Mouse (Mus musculus) neural tube, embryonic 10.5 days (tissue): ENCODE measurements around the gene Hoxc9.
A peak's percentile ranks its signal among the peaks of the same experiment; 100 is the strongest.

Source experiments
- DNase-seq: peaks from one replicate; pipeline ENCODE4 v3.0.0-alpha.2; 2017; ENCODE audit warnings: low spot score; ENCODE audit errors: extremely low spot score

Gene Hoxc9

DNA sequence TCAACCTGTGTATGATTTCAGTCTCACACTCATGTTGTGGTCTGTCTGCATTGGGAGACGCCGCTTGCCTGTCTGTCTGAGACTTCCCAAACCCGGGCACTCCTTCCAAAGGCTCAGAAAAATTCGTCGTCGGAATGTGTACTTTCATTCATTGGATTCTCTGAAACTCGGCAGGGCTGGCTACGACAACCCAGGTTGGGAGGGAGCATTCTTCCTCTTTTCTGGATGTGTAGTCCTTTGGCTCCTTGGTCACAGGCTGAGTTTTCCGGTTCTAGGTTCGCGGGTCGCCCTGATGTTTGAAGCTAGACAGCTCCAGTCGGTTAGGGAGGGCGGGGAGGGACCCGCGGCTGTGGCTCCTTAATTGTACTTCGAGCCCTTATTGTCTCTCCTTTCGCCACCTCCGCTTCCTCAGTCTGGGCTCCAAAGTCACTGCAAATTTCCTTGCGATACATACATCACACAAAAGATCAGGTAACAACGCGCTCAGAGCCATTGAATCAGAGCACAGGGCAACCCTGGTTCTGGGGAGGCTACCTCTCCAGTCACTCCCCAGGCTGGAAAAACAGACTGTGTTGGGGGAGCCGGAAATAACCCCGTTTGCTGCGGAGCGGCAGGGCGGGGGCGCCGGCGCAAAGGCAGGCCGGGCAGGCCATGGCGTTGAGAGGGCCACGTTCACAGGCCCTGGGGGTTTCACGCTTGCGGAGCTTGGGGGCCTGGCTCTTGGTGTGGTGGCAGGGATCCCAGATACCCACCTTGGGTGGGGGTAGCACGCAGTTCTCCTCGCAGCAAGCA lies 588 bp downstream of the Hoxc9 start:
- peak; percentile 68 for DNase-seq

DNA sequence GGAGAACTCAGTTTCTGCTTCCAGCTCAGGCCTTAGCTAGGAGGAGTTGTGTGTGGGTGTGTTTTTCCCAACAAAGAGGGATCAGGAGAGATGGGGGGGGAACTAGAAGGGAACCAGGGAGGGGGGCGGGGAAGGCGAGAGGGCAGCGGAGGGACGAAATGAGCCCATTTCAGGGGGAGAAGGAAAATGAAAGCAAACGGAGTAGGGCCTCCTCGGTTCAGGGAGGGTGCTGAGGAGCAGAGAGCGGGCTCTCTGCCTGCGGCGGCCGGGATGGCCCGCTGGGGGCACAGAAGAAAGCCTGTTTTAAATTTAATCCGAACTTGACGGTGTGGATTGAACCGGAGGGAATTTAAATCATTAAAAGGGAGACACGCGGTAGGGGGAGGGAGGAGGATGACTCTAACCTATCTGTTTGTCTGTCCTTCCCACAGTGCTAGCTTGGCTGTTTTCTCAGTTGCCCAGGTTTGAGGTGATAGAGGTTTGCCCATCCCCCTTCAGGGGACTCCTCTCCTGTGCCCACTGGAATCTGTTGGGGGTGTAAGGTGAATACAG lies 1.3 kb downstream of the Hoxc9 start:
- peak; percentile 65 for DNase-seq

GRCm38 (mm10) chr15:102978615-102979515 lies 2.6 kb downstream of the Hoxc9 start:
- DNase-seq = peak; percentile 61

DNA sequence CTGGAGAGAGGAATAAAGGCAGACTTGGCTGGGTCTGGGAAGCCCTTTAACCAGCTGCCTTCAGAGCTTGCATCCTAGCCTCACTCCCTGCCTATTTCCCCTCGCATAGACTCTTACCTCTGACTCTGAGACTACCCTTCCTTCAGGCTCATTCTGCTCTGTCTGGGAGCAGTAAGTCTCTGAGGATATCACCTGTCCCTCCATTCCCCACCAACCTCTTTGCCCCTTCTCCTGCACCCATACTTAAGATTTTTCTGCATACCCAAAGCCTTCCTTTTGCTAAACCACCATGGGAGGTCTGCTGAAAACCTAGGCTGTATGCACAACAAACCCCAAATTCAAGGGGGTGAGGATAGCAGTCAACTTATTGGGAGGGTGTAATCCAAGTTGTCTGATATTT lies 3.7 kb downstream of the Hoxc9 start:
- DNase-seq = no peak

DNA sequence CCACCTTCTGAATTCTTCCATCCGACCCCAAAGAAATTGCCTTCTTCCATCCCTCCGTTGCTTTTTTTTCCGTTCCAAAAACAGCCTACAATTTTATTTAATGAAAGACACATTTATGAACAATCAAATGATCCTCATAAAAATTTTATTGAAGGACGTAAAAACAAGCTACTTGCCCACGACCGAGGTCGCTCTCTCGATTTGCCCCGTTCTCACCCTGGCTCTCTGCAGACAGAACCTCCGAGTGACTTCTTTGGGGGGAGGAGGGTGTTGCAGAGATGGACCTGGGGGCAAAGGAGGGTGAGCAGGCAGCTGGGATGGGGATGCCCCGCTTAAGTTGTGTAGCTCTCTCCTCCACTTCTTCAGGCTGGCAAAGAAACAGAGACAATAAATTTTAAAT lies 4.1 kb downstream of the Hoxc9 start:
- peak; percentile 54 for DNase-seq

DNA sequence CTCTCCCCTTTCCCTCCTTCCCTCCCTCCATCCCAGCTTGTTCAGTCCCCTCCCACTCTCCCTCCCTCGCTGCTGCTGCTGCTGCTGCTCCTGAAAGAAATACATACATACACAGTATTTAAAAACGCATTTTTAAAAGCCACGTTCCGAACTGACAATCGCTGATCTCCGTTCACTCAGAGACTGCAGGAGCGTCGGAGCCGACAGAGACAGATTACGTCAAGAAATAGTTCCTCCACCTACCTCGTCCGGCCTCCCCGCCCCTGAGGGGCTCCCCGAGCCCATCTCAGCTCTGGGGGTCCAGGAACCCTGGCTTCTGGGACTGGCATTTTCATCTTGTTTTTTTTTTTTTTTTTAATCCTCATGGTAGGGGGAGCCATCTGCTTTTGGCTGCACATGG lies 4.7 kb downstream of the Hoxc9 start:
- peak; percentile 65 for DNase-seq

GRCm38 (mm10) chr15:102981379-102982288 lies 5.4 kb downstream of the Hoxc9 start:
- DNase-seq = no peak

DNA sequence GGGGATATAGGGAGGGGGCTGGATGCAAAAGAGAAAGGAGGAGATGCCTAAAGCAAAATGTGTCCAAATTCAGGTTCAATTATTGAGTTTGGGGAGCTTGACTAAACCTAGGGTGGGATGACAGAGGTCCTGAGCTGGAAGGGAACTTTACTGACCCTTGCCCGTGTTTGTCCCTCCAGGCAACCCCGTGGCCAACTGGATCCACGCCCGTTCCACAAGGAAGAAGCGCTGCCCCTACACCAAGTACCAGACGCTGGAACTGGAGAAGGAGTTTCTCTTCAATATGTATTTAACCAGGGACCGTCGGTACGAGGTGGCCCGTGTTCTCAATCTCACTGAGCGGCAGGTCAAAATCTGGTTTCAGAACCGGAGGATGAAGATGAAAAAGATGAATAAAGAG lies 7.5 kb downstream of the Hoxc9 start:
- DNase-seq = no peak

- no peak for DNase-seq
Measured at GRCm38 (mm10) chr15:102984521-102984920, 8.3 kb downstream of the Hoxc9 start.

DNA sequence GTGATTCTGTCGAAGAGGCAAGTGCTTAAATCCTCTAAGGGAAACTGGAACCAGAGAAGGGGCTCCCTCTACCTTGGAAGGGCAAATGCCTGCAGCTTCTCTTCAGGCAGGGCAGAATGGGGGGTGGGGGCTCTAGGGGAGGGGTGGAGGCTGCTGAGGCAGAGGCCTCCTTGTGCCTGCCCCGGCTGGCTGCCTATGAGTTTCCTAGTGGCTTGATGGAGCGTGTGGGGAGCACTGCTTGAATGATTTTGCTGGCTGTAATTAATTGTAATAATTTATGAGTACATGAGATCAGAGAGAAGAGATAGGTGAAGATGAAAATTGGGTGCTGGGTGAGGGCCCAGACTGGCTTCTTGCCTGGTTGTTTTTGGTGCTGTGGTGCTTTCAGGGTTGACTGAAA lies 8.7 kb downstream of the Hoxc9 start:
- peak; percentile 58 for DNase-seq

DNA sequence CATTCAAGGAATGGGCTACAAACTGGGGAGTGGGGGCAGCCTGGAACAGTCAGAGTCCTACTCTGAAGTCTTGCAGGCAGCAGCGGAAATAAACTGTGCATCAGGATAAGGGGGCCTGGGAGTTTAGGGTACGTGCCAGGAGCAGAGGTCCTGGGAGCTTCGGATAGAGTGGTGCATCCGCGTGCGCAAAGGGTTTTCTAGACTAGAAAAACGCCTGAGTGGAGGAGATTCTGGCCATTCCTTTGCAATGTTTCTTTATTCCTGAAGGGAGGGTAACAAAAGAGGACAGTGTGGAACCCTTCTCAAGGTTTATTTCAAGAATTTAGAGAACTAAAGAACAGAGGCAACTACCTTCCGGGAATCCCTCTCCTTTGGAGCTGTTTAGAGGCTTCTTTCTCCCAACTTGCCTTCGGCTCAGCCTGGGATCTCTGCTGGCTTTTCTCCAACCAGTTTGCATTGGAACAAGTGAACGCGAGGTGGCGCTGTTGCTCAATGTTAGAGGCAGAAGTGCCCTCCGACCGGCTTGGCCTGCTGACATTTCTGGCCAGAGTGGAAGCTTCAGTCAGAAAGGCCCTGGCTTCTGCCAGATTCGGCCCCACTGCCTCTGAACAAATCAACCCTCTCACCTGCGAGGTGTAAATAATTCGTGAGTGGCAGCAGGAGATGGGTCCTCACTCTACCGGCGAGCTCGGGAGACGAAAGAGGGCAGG lies 11.0 kb downstream of the Hoxc9 start:
- peak; percentile 100 for DNase-seq

DNA sequence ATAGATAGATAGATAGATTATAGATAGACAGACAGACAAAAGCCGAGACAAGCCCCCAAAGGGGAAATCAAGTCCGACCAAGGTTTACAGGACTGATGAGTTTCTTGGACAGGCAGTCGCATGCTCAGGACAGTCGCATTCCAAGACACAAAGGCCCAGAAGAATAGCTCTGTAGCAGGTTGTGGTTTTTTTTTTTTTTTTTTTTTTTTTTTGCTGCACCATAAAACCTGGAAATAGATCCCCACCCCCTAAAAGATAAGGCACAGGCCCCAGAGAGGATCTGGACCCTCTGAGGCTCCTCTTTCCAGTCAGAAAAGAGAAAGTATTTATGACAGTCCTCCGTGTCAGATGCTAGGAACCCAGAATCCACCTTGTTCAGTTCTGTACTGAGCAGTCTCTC lies 11.8 kb downstream of the Hoxc9 start:
- DNase-seq = no peak

DNA sequence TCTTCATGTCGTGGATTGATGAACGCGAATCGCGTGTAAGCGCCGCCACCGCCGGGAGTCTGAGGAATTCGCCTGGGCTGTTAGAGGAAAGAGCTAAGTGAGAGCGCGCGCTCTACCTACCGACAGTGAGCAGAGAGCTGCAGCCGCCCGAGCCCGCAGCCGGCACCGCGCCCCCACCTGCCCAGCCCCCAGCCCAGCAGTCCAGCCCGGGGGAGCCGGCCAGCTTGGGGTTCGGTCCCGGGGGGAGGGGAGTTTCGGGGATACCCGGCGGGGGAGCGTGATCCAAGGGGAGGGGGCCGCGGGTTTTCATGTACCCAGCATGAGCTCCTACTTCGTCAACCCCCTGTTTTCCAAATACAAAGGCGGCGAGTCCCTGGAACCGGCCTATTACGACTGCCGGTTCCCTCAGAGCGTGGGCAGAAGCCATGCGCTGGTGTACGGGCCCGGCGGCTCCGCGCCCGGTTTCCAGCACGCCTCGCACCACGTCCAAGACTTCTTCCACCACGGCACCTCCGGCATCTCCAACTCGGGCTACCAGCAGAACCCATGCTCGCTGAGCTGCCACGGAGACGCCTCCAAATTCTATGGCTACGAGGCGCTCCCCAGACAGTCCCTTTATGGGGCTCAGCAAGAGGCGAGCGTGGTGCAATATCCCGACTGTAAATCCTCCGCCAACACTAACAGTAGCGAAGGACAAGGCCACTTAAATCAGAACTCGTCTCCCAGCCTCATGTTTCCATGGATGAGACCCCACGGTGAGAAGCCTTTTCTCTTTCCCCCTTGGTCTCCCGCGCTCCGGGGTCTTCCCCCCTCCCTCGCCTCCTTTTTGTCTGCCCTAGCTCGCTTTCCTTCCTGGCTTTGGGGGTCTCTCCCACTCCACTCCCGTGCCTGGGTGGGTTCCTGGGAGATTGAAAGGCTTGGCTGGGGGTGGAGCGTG lies 14.5 kb downstream of the Hoxc9 start, which contains the start of gene Hoxc8:
TSS of gene Hoxc8 (plus strand) at position 147 of the 937 bp plus-strand sequence.
- peak; percentile 80 for DNase-seq

GRCm38 (mm10) chr15:102991782-102992181 lies 15.5 kb downstream of the Hoxc9 start:
- no peak for DNase-seq

DNA sequence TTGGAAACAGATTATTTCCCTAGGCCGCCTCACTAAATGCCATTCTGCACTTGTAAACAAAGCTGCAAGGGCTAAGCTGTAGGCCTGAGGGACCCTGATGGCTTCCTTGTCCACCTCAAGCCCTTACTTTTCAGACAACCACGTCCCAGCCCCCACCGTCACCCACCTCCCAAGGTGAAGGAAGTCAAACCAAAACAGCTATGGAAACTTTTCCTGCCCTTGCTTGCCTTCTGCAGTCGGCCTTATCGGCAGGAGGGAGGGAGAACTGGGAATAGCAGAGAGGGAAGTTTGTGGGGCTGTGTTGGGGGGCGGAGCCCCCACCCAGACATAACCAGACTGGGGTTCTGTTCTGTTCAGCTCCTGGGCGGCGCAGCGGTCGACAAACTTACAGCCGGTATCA lies 16.0 kb downstream of the Hoxc9 start:
- no peak for DNase-seq

DNA sequence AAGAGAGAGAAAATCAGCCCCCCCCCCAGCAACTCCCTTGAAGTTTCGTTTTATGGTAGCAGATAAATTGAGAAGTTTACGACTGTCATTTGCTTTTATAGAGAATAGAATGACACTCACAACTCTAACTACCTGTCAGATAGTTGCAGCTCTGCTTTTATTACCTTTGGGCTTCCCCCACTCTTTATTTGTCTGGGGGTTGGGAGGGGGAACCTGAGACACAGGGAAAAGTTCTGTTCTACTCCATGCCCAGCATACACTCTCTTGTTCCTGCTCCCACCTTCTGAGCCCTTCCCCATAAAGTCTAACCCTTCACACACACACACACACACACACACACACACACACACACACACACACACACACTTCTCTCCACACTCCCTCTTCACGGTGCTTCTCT lies 16.6 kb downstream of the Hoxc9 start:
- no peak for DNase-seq

DNA sequence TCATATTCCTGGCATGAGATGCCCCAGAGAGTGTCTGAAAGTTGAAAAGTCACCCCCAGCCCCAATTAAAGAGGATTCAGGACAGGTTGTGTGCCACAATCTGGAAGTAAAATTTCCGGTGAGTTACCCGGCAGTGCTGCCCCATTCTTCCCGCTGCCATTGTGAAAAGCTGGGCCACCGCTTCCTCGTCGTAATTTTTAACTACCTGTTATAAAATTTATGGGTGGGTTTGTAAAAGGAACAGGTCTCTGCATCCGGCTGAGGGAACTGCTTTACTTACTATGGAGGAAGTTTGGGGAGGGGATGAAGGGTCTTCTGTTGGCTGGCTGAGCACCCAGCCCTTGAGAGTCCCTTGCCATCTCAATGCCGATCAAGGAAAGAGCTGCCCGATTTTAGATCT lies 20.3 kb downstream of the Hoxc9 start:
- no peak for DNase-seq

DNA sequence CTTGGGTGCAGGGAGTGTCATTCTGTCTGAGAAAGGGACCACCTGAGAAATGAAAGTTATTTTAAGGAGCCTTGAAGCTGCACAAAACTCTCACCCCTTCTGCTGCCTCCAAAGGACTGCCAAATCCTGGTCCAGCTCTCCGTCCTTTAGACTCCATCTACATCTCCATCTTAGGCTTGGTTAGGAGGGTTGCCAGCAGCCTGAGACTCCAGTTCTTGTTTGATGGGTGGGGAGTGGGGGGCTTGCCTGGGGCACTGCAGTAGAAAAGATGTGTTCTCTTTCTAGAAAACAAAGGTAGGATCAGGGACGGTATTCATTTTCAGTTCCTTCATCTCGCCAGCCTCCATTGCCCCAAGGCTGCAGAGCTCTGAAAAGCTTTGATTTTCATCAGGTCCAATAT lies 21.2 kb downstream of the Hoxc9 start:
- peak; percentile 64 for DNase-seq

GRCm38 (mm10) chr15:102997939-102998355 lies 21.7 kb downstream of the Hoxc9 start, which contains the start of gene Hoxc6:
Gene Hoxc6 (plus strand): TSS chr15:102998257.
- DNase-seq = peak; percentile 81
